Mouse (Mus musculus) gastrocnemius, postnatal 4 days (tissue): ENCODE measurements around the gene Klhdc2. TPM values are rescaled to one million over a fixed set of nuclear protein-coding genes. Genes with fewer than 3 reads are reported as not detected.

ENCODE experiments used
- DNase-seq, 2 experiments: peaks; one replicate each; pipeline ENCODE4 v3.0.0; 2021 to 2022; ENCODE audit warnings: low spot score in 2 of 2, mixed read lengths in 2 of 2
- long read RNA-seq, 2 experiments: library from polyadenylated mRNA; stranded (forward); transcript quantifications; one replicate each; pipeline ENCODE4 v2.0.0; 2021
- total RNA-seq, 2 experiments: library from RNA; stranded (reverse); gene quantifications; 2 replicates each; pipeline ENCODE4 v1.2.3; 2021

The Klhdc2 gene
- 10 to 100 TPM; 72.3 to 74.8 TPM for total RNA-seq
- long read RNA-seq, experiment 1, transcript Klhdc2-201 (13 exons, 1,905 nt): major isoform, 187 of 203 reads
- long read RNA-seq, experiment 1, partial matches to known transcripts: 3 of 203 reads
- long read RNA-seq, experiment 1, other reads (novel, unspliced or antisense): 13 of 203 reads
- long read RNA-seq, experiment 2, transcript Klhdc2-201 (13 exons, 1,905 nt): major isoform, 220 of 229 reads
- long read RNA-seq, experiment 2, partial matches to known transcripts: 0 of 229 reads
- long read RNA-seq, experiment 2, other reads (novel, unspliced or antisense): 9 of 229 reads

DNA sequence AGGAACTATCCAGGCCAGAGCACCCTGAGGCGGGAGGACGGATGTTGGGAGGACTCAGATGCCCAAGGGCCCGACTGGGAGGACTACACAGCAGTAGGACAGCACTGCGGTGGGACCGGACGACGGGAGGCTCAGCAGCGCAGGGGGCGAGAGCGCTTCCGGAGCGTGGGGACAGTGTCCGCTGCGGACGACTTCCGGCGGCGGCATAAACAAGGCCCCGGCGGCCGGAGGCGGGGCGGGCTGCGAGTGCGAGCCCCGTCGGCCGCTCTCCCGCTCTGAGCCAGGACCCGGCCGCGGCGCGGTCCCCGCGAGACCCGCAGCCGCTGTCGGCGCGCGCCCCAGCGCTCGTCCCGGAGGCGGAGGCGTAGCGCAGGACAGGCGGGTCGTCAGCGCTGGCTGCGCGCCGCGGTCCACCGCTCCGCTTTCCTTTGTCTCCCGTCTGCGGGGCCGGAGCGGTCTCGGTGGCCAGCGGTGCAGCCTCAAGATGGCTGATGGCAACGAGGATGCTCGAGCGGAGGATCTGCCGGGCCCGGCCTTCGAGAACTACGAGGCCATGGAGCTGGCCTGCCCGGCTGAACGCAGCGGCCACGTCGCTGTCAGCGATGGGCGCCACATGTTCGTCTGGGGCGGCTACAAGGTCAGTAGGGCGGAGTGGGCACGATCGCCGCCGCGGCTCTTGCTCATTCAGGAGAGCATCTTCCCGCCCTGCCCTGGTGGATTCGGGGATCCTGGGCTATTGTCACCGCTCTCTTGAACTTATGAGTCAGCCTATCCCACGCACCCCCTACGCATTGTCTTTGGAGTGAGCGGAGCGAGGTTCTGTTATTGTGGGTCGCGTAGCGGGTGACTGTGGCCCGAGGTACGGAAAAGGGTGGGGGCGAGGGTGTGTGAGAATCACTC lies at the start of gene Klhdc2:
TSS of gene Klhdc2 (plus strand) at position 171 of the 900 bp plus-strand sequence.
- DNase-seq: peak; percentile 82 to 91

- no peak for DNase-seq
Observed at GRCm38 (mm10) chr12:69249766-69250165, 46.7 kb upstream of the Klhdc2 start.

DNA sequence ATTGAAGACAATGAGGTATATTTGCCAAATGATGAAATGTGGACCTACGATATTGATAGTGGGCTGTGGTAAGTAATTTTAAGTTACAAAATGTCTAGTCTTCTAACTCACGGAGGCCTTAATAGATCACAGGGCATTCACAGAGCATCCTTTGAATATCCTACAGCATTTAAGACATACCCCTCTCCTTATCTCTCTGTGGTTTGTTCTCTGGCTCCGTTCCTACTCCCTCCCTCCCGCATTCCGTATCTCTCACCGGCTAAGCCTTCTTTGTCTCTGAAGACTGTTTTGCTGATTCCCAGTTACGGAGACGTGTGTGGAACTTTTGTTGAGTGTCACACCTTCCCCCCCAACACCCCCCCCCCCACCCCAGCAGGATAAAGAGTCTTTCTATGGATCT lies 45.7 kb upstream of the Klhdc2 start:
- DNase-seq: no peak

DNA sequence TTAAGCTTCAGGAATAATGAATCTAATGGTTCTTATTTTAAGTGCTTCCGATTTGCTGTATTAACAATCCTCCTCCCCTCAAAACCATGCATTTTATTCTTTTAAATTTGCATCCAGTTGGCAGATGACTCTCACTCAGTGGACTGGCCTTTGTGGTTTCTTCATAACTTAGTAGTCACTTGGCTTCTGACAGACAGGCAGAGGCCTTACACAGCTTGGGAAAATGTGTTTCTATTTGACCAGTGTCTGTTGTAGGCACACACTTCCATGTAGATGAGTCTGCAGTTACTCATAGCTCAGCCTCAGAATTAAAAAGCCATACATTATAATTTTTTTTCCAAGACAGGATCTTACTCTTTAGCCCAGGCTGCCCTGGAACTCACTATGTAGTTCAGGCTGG lies 42.7 kb upstream of the Klhdc2 start:
- DNase-seq: no peak

DNA sequence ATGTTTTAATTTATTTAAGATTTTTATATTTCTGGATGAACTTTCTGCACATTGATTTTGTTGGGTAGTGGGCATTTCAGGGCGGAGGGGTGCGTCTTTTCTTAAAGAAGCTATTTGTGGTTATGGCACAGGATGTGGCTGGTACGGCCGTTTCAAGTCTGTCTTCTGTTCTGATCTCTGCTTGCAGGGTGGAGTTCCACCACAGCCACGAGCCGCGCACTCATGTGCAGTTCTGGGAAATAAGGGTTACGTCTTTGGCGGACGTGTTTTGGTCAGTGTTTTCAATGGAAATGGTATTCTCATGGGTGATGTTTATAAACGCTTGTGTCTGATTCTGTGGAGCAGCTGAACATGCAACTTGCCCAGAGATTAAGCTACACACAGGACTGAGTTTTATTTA lies 38.6 kb upstream of the Klhdc2 start:
- no peak for DNase-seq

GRCm38 (mm10) chr12:69262251-69262650 lies 34.2 kb upstream of the Klhdc2 start:
- DNase-seq: no peak

- DNase-seq: no peak
Observed at GRCm38 (mm10) chr12:69265031-69265430, 31.4 kb upstream of the Klhdc2 start.

GRCm38 (mm10) chr12:69267956-69268632 lies 28.4 kb upstream of the Klhdc2 start:
- DNase-seq: no peak

GRCm38 (mm10) chr12:69268956-69269355 lies 27.5 kb upstream of the Klhdc2 start:
- DNase-seq: no peak

GRCm38 (mm10) chr12:69279931-69280469 lies 16.5 kb upstream of the Klhdc2 start:
- DNase-seq: no peak

DNA sequence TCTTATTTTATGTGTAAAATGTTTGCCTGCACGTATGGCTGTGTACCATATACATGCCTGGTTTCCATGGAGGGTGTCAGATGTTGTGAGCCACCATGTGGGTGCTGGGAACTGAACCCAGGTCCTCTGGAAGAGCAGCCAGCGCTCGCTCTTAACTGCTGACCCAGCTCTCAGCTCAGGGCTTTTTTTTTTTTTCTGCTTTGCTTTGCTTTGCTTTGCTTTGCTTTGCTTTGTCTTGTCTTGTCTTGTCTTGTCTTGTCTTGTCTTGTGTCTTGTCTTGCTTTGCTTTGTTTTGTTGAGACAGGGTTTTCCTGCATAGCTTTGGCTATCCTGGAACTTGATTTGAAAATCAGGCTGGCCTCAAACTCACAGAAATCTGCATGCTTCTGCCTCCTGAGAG lies 15.6 kb upstream of the Klhdc2 start:
- no peak for DNase-seq

DNA sequence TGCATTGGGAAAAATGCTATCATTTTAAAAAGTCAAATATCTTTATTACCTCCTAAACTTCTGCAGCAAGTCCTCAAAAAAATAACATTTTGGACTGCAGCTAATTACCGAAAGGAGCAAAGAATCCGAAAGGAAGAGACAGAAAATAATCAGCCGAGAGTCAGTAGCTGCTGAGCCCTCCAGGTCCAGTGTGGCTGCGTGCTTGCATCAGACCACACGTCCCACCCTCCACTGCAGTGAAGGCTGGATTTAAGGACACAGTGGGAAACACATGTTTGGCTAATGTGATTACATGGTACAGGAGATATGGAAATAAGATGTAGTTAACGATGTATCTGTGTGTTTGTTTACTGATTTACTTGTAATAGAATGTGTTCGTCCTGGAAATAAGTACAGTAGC lies 13.3 kb upstream of the Klhdc2 start:
- no peak for DNase-seq

- DNase-seq: no peak
Observed at GRCm38 (mm10) chr12:69287535-69287934, 8.9 kb upstream of the Klhdc2 start.

GRCm38 (mm10) chr12:69288699-69289098 lies 7.8 kb upstream of the Klhdc2 start:
- DNase-seq: no peak

DNA sequence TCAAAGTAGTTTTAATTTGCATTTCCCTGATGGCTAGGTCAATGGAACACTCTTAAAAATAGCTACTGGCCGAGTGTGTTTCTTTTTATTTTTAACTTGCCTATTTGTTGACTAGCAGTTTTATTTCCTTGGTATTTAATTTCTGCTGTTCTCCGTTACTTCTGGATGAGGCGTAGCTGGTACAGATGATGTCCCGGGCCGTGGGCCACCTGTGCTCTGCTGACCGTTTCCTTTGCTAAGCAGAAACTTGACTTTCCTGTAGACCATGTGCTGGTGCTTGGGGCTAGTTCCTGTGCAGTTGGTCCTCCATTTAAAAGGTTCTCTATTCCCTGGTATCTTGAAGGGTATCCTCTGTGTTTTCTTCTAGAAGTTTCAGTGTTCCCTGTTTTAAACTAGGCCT lies 4.1 kb upstream of the Klhdc2 start:
- DNase-seq: no peak

- no peak for DNase-seq
Observed at GRCm38 (mm10) chr12:69293815-69294214, 2.7 kb upstream of the Klhdc2 start.

GRCm38 (mm10) chr12:69294936-69295335 lies 1.5 kb upstream of the Klhdc2 start:
- no peak for DNase-seq

GRCm38 (mm10) chr12:69295651-69296050 lies 830 bp upstream of the Klhdc2 start:
- no peak for DNase-seq

GRCm38 (mm10) chr12:69297411-69298150 lies 1.1 kb downstream of the Klhdc2 start:
- no peak for DNase-seq

- DNase-seq: no peak
Observed at GRCm38 (mm10) chr12:69298281-69298680, 1.8 kb downstream of the Klhdc2 start.

GRCm38 (mm10) chr12:69299231-69299630 lies 2.8 kb downstream of the Klhdc2 start:
- DNase-seq: peak in 1 of 2 experiments; percentile 19
